Mouse (Mus musculus) liver, embryonic 15.5 days (tissue): Measurements from ENCODE around the gene Kcnma1. TPM values are rescaled to one million over a fixed set of nuclear protein-coding genes. Genes with fewer than 3 reads are reported as not detected.

Experiments
- ATAC-seq: fragments of 200-750 bp; cut with Nextera tagmentation; 2 replicates; pipeline ENCODE4 v1.8.0; 2017; ENCODE audit warnings: moderate number of reproducible peaks, mild to moderate bottlenecking, moderate library complexity; ENCODE audit not compliant: insufficient read depth
- H3K27ac ChIP-seq: fragments of 300-500 bp; sonication (generic); replicated peaks from 2 replicates; pipeline ENCODE4 v1.5.1; 2015; ENCODE audit warnings: mild to moderate bottlenecking, inconsistent platforms
- H3K27me3 ChIP-seq: fragments of 300-500 bp; sonication (generic); 2 replicates; pipeline ENCODE4 v1.6.1; 2015; ENCODE audit warnings: mild to moderate bottlenecking, inconsistent platforms
- H3K36me3 ChIP-seq: fragments of 300-500 bp; sonication (generic); replicated peaks from 2 replicates; pipeline ENCODE4 v1.6.1; 2015; ENCODE audit warnings: moderate library complexity, mild to moderate bottlenecking, inconsistent platforms
- H3K4me1 ChIP-seq: fragments of 300-500 bp; sonication (generic); replicated peaks from 2 replicates; pipeline ENCODE4 v1.6.1; 2015; ENCODE audit warnings: inconsistent platforms
- H3K4me2 ChIP-seq: fragments of 300-500 bp; sonication (generic); 2 replicates; pipeline ENCODE4 v1.6.1; 2015; ENCODE audit warnings: moderate library complexity, mild to moderate bottlenecking, inconsistent platforms
- H3K4me3 ChIP-seq: fragments of 300-500 bp; sonication (generic); replicated peaks from 2 replicates; pipeline ENCODE4 v1.5.1; 2015; ENCODE audit warnings: mild to moderate bottlenecking, inconsistent platforms
- H3K9ac ChIP-seq: fragments of 300-500 bp; sonication (generic); 2 replicates; pipeline ENCODE4 v1.6.1; 2015; ENCODE audit warnings: moderate library complexity, mild to moderate bottlenecking, inconsistent platforms
- H3K9me3 ChIP-seq: fragments of 300-500 bp; sonication (generic); replicated peaks from 2 replicates; pipeline ENCODE4 v1.6.1; 2016; ENCODE audit warnings: inconsistent platforms
- WGBS: fragments of 180-500 bp; shearing (Covaris S2); methylation state at CpG from one replicate; pipeline ENCODE4 v1.1.7; 2015; ENCODE audit warnings: mixed read lengths; ENCODE audit not compliant: insufficient replicate concordance; 5-methylcytosine and 5-hydroxymethylcytosine counted together
- polyA plus RNA-seq: library from polyadenylated mRNA; unstranded; fragments of >200 nt; fragmentation: Nextera tagmentation; extraction: Ambion mirVana; gene quantifications from 2 replicates; pipeline ENCODE4 v1.2.1, GENCODE M21; 2015

Gene Kcnma1
- polyA plus RNA-seq, 1 experiment from 2014 or later = 0.07 TPM

GRCm38 (mm10) chr14:23817585-23817984 lies 196.7 kb downstream of the Kcnma1 start:
- ATAC-seq = no peak
- H3K27ac ChIP-seq = no peak overlapping the region
- no peak overlapping the region for H3K4me3 ChIP-seq
- H3K36me3 ChIP-seq = no peaks in the 10 kb centered on the region
- 73% methylated on average over 3 of the region's 3 CpGs for WGBS
- H3K4me1 ChIP-seq = no peaks in the 10 kb centered on the region
- no peaks in the 10 kb centered on the region for H3K27me3 ChIP-seq
- no peak overlapping the region for H3K4me2 ChIP-seq
- no peaks in the 10 kb centered on the region for H3K9me3 ChIP-seq
- H3K9ac ChIP-seq = no peak overlapping the region

GRCm38 (mm10) chr14:23810081-23810480 lies 204.2 kb downstream of the Kcnma1 start:
- Histone ChIP-seq H3K36me3 (no peaks in the 10 kb centered on the region), H3K27ac (no peak overlapping the region), H3K4me3 (no peak overlapping the region), H3K4me1 (no peaks in the 10 kb centered on the region), H3K4me2 (no peak overlapping the region), H3K9me3 (no peaks in the 10 kb centered on the region), H3K9ac (no peak overlapping the region), H3K27me3 (no peaks in the 10 kb centered on the region)
- ATAC-seq = no peak
- 33% methylated on average over 1 of the region's 1 CpGs for WGBS

GRCm38 (mm10) chr14:23809124-23809523 lies 205.2 kb downstream of the Kcnma1 start:
- H3K9ac ChIP-seq = no peak overlapping the region
- ATAC-seq = no peak
- H3K4me1 ChIP-seq = no peaks in the 10 kb centered on the region
- no peak overlapping the region for H3K4me3 ChIP-seq
- H3K9me3 ChIP-seq = no peaks in the 10 kb centered on the region
- no peak overlapping the region for H3K4me2 ChIP-seq
- 60% methylated on average over 1 of the region's 1 CpGs for WGBS
- H3K27ac ChIP-seq = no peak overlapping the region
- no peaks in the 10 kb centered on the region for H3K27me3 ChIP-seq
- H3K36me3 ChIP-seq = no peaks in the 10 kb centered on the region

GRCm38 (mm10) chr14:23806378-23806777 lies 207.9 kb downstream of the Kcnma1 start:
- H3K4me3 ChIP-seq = no peak overlapping the region

GRCm38 (mm10) chr14:23796878-23797277 lies 217.4 kb downstream of the Kcnma1 start:
- H3K9ac ChIP-seq = no peak overlapping the region
- no peaks in the 10 kb centered on the region for H3K36me3 ChIP-seq
- no peaks in the 10 kb centered on the region for H3K4me1 ChIP-seq
- no peak overlapping the region for H3K27ac ChIP-seq
- no peak for ATAC-seq
- H3K27me3 ChIP-seq = no peaks in the 10 kb centered on the region
- no peak overlapping the region for H3K4me3 ChIP-seq
- no peaks in the 10 kb centered on the region for H3K9me3 ChIP-seq
- no peak overlapping the region for H3K4me2 ChIP-seq
- WGBS = 73% methylated on average over 7 of the region's 7 CpGs

More at GRCm38 (mm10) chr14:23806378-23806777, 207.9 kb downstream of the Kcnma1 start:
- 25% methylated on average over 2 of the region's 2 CpGs for WGBS
- H3K9me3 ChIP-seq = no peaks in the 10 kb centered on the region
- no peak overlapping the region for H3K27ac ChIP-seq
- no peaks in the 10 kb centered on the region for H3K36me3 ChIP-seq
- H3K4me2 ChIP-seq = no peak overlapping the region
- H3K9ac ChIP-seq = no peak overlapping the region
- H3K4me1 ChIP-seq = no peaks in the 10 kb centered on the region
- H3K27me3 ChIP-seq = no peaks in the 10 kb centered on the region
- no peak for ATAC-seq

GRCm38 (mm10) chr14:23792674-23793073 lies 221.6 kb downstream of the Kcnma1 start:
- Histone ChIP-seq H3K27ac (no peak overlapping the region), H3K36me3 (no peaks in the 10 kb centered on the region), H3K9me3 (no peaks in the 10 kb centered on the region), H3K4me3 (no peak overlapping the region), H3K4me2 (no peak overlapping the region), H3K9ac (no peak overlapping the region), H3K27me3 (no peaks in the 10 kb centered on the region), H3K4me1 (no peaks in the 10 kb centered on the region)
- WGBS = 48% methylated on average over 3 of the region's 3 CpGs
- no peak for ATAC-seq

GRCm38 (mm10) chr14:23792076-23792475 lies 222.2 kb downstream of the Kcnma1 start:
- no peak overlapping the region for H3K4me2 ChIP-seq
- H3K4me1 ChIP-seq = no peaks in the 10 kb centered on the region
- no peaks in the 10 kb centered on the region for H3K27me3 ChIP-seq
- no peak overlapping the region for H3K9ac ChIP-seq
- no peak for ATAC-seq
- H3K9me3 ChIP-seq = no peaks in the 10 kb centered on the region
- no peak overlapping the region for H3K4me3 ChIP-seq
- no peaks in the 10 kb centered on the region for H3K36me3 ChIP-seq
- 32% methylated on average over 3 of the region's 3 CpGs for WGBS
- H3K27ac ChIP-seq = no peak overlapping the region

GRCm38 (mm10) chr14:23791261-23791691 lies 223.0 kb downstream of the Kcnma1 start:
- Histone ChIP-seq H3K9me3 (no peaks in the 10 kb centered on the region), H3K27ac (no peak overlapping the region), H3K4me2 (no peak overlapping the region), H3K36me3 (no peaks in the 10 kb centered on the region), H3K27me3 (no peaks in the 10 kb centered on the region), H3K9ac (no peak overlapping the region), H3K4me3 (no peak overlapping the region), H3K4me1 (no peaks in the 10 kb centered on the region)
- ATAC-seq = no peak
- 48% methylated on average over 13 of the region's 13 CpGs for WGBS

GRCm38 (mm10) chr14:23786687-23787073 lies 227.6 kb downstream of the Kcnma1 start:
- Histone ChIP-seq H3K27me3 (no peaks in the 10 kb centered on the region), H3K4me3 (no peak overlapping the region), H3K4me2 (no peak overlapping the region), H3K27ac (no peak overlapping the region), H3K9me3 (no peaks in the 10 kb centered on the region), H3K36me3 (no peaks in the 10 kb centered on the region), H3K9ac (no peak overlapping the region), H3K4me1 (no peaks in the 10 kb centered on the region)
- WGBS = 0% methylated on average over 1 of the region's 1 CpGs
- ATAC-seq = no peak

GRCm38 (mm10) chr14:23785921-23786686 lies 228.2 kb downstream of the Kcnma1 start:
- 25% methylated on average over 10 of the region's 10 CpGs for WGBS
- Histone ChIP-seq H3K27ac (no peak overlapping the region), H3K36me3 (no peaks in the 10 kb centered on the region), H3K4me1 (no peaks in the 10 kb centered on the region), H3K4me3 (no peak overlapping the region), H3K27me3 (no peaks in the 10 kb centered on the region), H3K4me2 (no peak overlapping the region), H3K9ac (no peak overlapping the region), H3K9me3 (no peaks in the 10 kb centered on the region)
- no peak for ATAC-seq

GRCm38 (mm10) chr14:23782845-23783609 lies 231.3 kb downstream of the Kcnma1 start:
- no peak for ATAC-seq
- H3K4me3 ChIP-seq = no peak overlapping the region
- H3K4me1 ChIP-seq = no peaks in the 10 kb centered on the region
- no peaks in the 10 kb centered on the region for H3K36me3 ChIP-seq
- no peak overlapping the region for H3K9ac ChIP-seq
- H3K4me2 ChIP-seq = no peak overlapping the region
- no peaks in the 10 kb centered on the region for H3K27me3 ChIP-seq
- WGBS = 50% methylated on average over 8 of the region's 8 CpGs
- no peaks in the 10 kb centered on the region for H3K9me3 ChIP-seq
- H3K27ac ChIP-seq = no peak overlapping the region
